Mouse (Mus musculus): Measurements from ENCODE around the gene Parn. TPM values are rescaled to one million over a fixed set of nuclear protein-coding genes. Genes with fewer than 3 reads are reported as not detected.

Parn gene
- 41.8 to 49.7 TPM (median 43.9 TPM) in 4 replicates for total RNA-seq (2023; ENCODE audit: inconsistent age)

GRCm38 (mm10) chr16:13667878-13668343 lies at the start of gene Parn:
TSS of gene Parn (minus strand) at chr16:13668170.

DNA sequence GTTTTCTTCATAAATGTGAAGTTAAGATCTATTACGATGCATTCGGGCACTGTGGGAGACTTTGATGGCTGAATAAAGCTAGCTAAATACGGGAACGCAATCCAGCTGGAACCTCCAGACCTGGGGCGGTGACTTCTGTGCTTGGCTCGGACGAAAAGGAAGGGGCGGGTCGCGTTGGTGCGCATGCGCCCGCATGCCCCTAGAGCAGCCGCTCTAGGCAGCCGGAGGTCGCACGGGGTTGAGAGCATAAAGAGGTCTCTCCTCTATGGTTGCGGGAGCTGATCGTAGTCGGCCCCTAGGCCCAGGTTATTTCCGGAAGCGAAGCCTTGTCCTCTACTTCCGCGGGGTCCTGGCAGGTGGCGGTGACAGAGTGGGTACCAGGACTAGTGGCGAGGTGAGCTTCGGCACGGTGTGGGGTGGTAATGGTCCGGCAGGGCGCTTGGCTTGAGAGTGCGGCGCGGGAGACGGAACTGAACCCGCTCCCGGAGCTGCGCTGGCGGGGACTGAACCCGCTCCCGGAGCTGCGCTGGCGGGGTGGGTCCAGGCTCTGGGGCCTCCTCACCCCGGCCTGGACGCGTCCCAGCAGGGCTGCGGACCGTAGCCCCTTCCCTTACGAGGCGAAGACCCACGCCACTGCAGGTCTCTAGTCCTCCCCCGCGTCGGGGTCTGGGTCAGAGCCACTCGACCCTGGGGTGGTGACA lies 3.9 kb upstream of the Parn start, which contains the start of the genes Bfar and 3110001I22Rik:
Bfar (plus strand) TSS at position 174 of the 701 bp plus-strand sequence.
3110001I22Rik (plus strand) TSS at position 245 of the 701 bp plus-strand sequence.

Other genes starting within 250 kb of the Parn start
- gene Bfar, start 3.7 kb upstream of the Parn start, total RNA-seq (2023; ENCODE audit: inconsistent age): 55.5 to 65.3 TPM (median 62.5 TPM) in 4 replicates
- gene 3110001I22Rik, start 3.8 kb upstream of the Parn start, total RNA-seq (2023; ENCODE audit: inconsistent age): 23.3 to 26.8 TPM (median 23.9 TPM) in 4 replicates
- not detected in 4 replicates for gene Pla2g10, start 62.8 kb upstream of the Parn start, total RNA-seq (2023; ENCODE audit: inconsistent age)
- gene Rrn3, start 112.5 kb upstream of the Parn start, total RNA-seq (2023; ENCODE audit: inconsistent age): 37.3 to 40.3 TPM (median 39.2 TPM) in 4 replicates
- 166 to 185 TPM (median 173 TPM) in 4 replicates for gene Ntan1, start 150.7 kb upstream of the Parn start, total RNA-seq (2023; ENCODE audit: inconsistent age)
- gene Pdxdc1, start 235.0 kb upstream of the Parn start, total RNA-seq (2023; ENCODE audit: inconsistent age): 65.4 to 77.9 TPM (median 72.5 TPM) in 4 replicates
- gene Mpv17l, start 235.0 kb upstream of the Parn start, total RNA-seq (2023; ENCODE audit: inconsistent age): 1.0 to 1.6 TPM (median 1.4 TPM) in 4 replicates

Data from B cell, adult (primary cell).